Mouse (Mus musculus): ENCODE results near the gene Sltm. TPM values are rescaled to one million over a fixed set of nuclear protein-coding genes. Genes with fewer than 3 reads are reported as not detected.
A peak's percentile ranks its signal among the peaks of the same experiment; 100 is the strongest.
"Not testable (repeated sequence)": the region's sequence is repeated elsewhere in the genome, so short reads cannot be mapped to it uniquely, and the experiment has no call there.

Gene Sltm
- total RNA-seq (2021) = 10 to 100 TPM; 37.7 to 44.2 TPM
- long read RNA-seq, experiment 1, partial matches to known transcripts = 4 of 15 reads
- long read RNA-seq, experiment 1, other reads (novel, unspliced or antisense) = 5 of 15 reads
- long read RNA-seq, experiment 2, transcript Sltm-206 (21 exons, 3,755 nt) = major isoform, 12 of 55 reads
- long read RNA-seq, experiment 2, transcript Sltm-201 (21 exons, 3,691 nt) = minor isoform, 11 of 55 reads
- long read RNA-seq, experiment 2, partial matches to known transcripts = 8 of 55 reads
- long read RNA-seq, experiment 2, other reads (novel, unspliced or antisense) = 22 of 55 reads

GRCm38 (mm10) chr9:70542305-70543041 lies at the start of gene Sltm:
TSS of gene Sltm (plus strand) at chr9:70542754.
- peak; percentile 99 to 100 for DNase-seq (ENCODE audit: low spot score in 2 of 2)

- no peak for DNase-seq (ENCODE audit: low spot score in 2 of 2)
These were observed 49.5 kb upstream of the Sltm start for GRCm38 (mm10) chr9:70493038-70493437.

GRCm38 (mm10) chr9:70496990-70497389 lies 45.6 kb upstream of the Sltm start:
- no peak for DNase-seq (ENCODE audit: low spot score in 2 of 2)

- DNase-seq (ENCODE audit: low spot score in 2 of 2) = no peak
These were observed 40.1 kb upstream of the Sltm start for GRCm38 (mm10) chr9:70502284-70503014.

GRCm38 (mm10) chr9:70503015-70503603 lies 39.4 kb upstream of the Sltm start:
- peak; percentile 35 to 53 for DNase-seq (ENCODE audit: low spot score in 2 of 2)

GRCm38 (mm10) chr9:70503626-70504041 lies 38.9 kb upstream of the Sltm start, which contains the start of gene Rnf111:
TSS of gene Rnf111 (minus strand) at chr9:70503725.
- DNase-seq (ENCODE audit: low spot score in 2 of 2) = peak; percentile 93 to 94

GRCm38 (mm10) chr9:70506186-70506585 lies 36.4 kb upstream of the Sltm start:
- no peak for DNase-seq (ENCODE audit: low spot score in 2 of 2)

- no peak for DNase-seq (ENCODE audit: low spot score in 2 of 2)
These were observed 35.8 kb upstream of the Sltm start for GRCm38 (mm10) chr9:70506787-70507186.

- DNase-seq (ENCODE audit: low spot score in 2 of 2) = no peak
These were observed 32.5 kb upstream of the Sltm start for GRCm38 (mm10) chr9:70509906-70510525.

GRCm38 (mm10) chr9:70510998-70511583 lies 31.5 kb upstream of the Sltm start:
- DNase-seq (ENCODE audit: low spot score in 2 of 2) = no peak

- no peak for DNase-seq (ENCODE audit: low spot score in 2 of 2)
These were observed 30.9 kb upstream of the Sltm start for GRCm38 (mm10) chr9:70511681-70512080.

GRCm38 (mm10) chr9:70520651-70521050 lies 21.9 kb upstream of the Sltm start:
- DNase-seq (ENCODE audit: low spot score in 2 of 2) = no peak

GRCm38 (mm10) chr9:70523813-70524212 lies 18.7 kb upstream of the Sltm start:
- no peak for DNase-seq (ENCODE audit: low spot score in 2 of 2)

GRCm38 (mm10) chr9:70524366-70524765 lies 18.2 kb upstream of the Sltm start:
- DNase-seq (ENCODE audit: low spot score in 2 of 2) = no peak

GRCm38 (mm10) chr9:70533328-70533727 lies 9.2 kb upstream of the Sltm start:
- DNase-seq (ENCODE audit: low spot score in 2 of 2) = no peak

GRCm38 (mm10) chr9:70541584-70541983 lies 970 bp upstream of the Sltm start:
- DNase-seq (ENCODE audit: low spot score in 2 of 2) = no peak

GRCm38 (mm10) chr9:70543048-70543880 lies 710 bp downstream of the Sltm start:
- DNase-seq (ENCODE audit: low spot score in 2 of 2) = no peak

GRCm38 (mm10) chr9:70543985-70544384 lies 1.4 kb downstream of the Sltm start:
- DNase-seq (ENCODE audit: low spot score in 2 of 2) = no peak

- no peak for DNase-seq (ENCODE audit: low spot score in 2 of 2)
These were observed 2.3 kb downstream of the Sltm start for GRCm38 (mm10) chr9:70544831-70545230.

- DNase-seq (ENCODE audit: low spot score in 2 of 2) = not testable (repeated sequence)
These were observed 4.0 kb downstream of the Sltm start for GRCm38 (mm10) chr9:70546576-70546975.

Data from adrenal gland, postnatal 4 days (tissue).